Mouse (Mus musculus) adrenal gland, adult 18-20 months (tissue): ENCODE data around the gene Etfb. TPM values are rescaled to one million over a fixed set of nuclear protein-coding genes. Genes with fewer than 3 reads are reported as not detected.
A peak's percentile ranks its signal among the peaks of the same experiment; 100 is the strongest.

Experiments
- DNase-seq, 2 experiments: peaks; one replicate each; pipeline ENCODE4 v3.0.0; 2021 to 2022; ENCODE audit warnings: low spot score in 2 of 2
- microRNA-seq, 2 experiments: library from miRNA; unstranded; fragments of <30 nt; microRNA quantifications; one replicate each; pipeline ENCODE4 v1.2.0; 2021; ENCODE audit warnings: borderline number of aligned reads in 2 of 2
- total RNA-seq, 2 experiments: library from RNA; stranded (reverse); gene quantifications; 1 replicate in 1 of 2; 2 replicates in 1 of 2; pipeline ENCODE4 v1.2.3; 2021

Etfb gene
- total RNA-seq, 2 experiments from 2014 or later = 440 to 834 TPM

DNA sequence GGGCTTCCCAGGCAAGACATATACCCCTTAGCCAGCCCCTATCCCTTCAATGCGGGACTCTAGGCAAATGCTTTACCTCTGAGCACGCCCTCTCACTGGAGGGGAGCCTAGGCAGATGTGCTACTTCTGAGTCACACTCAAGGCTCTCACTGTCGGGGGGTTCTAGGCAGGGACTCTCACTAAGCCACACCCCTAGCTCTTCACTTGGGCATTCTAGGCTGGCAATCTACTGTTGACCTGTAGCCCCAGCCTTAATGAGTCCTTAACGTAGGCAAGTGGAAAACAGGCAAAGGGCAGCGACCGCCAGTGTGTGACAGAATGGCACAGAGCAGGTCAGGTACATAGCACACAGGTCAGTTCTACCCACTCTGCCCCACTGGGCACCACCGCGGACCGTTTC lies 47.0 kb downstream of the Etfb start:
- no peak for DNase-seq

GRCm38 (mm10) chr7:43495343-43496021 lies 51.6 kb downstream of the Etfb start:
- DNase-seq = peak; percentile 21 to 48

Small RNA genes lying within 50 kb of the gene (microRNA-seq; reads per million reads assigned to microRNA genes)
- gene Mir7051 = 5.2 to 6.7 reads per million in 2 experiments

Other genes with a start within 250 kb of the Etfb start
- 10 to 100 TPM; 20.1 to 20.9 TPM for gene Zfp715, start 130.8 kb upstream of the Etfb start, total RNA-seq
- not detected for gene Siglecf, start 92.7 kb upstream of the Etfb start, total RNA-seq
- under 1 TPM; 0.46 to 0.54 TPM for gene Siglecg, start 35.9 kb upstream of the Etfb start, total RNA-seq
- gene Lim2, start 16.4 kb upstream of the Etfb start, total RNA-seq = not detected
- gene Nkg7, start 7.0 kb upstream of the Etfb start, total RNA-seq = 1 to 10 TPM in 1 of 2 experiments, under 1 TPM in 1; 0.83 to 3.2 TPM
- gene Cldnd2, start 3.3 kb upstream of the Etfb start, total RNA-seq = not detected
- under 1 TPM in 1 of 2 experiments, not detected in 1; 0.43 TPM for gene Gm45233, start within 50 bp of the Etfb start, total RNA-seq
- 1 to 10 TPM; 1.6 to 4.2 TPM for gene Vsig10l, start 19.1 kb downstream of the Etfb start, total RNA-seq
- 1 to 10 TPM; 1.3 to 1.5 TPM for gene Iglon5, start 46.0 kb downstream of the Etfb start, total RNA-seq
- gene 4931406B18Rik, start 61.9 kb downstream of the Etfb start, total RNA-seq = not detected
- gene Cd33, start 100.3 kb downstream of the Etfb start, total RNA-seq = 1 to 10 TPM; 3.3 to 5.4 TPM
- 1 to 10 TPM; 2.2 TPM for gene Zfp658, start 118.2 kb downstream of the Etfb start, total RNA-seq
- 10 to 100 TPM; 15.3 to 17.6 TPM for gene Zfp719, start 135.5 kb downstream of the Etfb start, total RNA-seq
- gene Zfp819, start 163.1 kb downstream of the Etfb start, total RNA-seq = under 1 TPM in 1 of 2 experiments, not detected in 1; 0.13 TPM
- not detected for gene Ceacam18, start 190.6 kb downstream of the Etfb start, total RNA-seq
- gene Siglece, start 216.1 kb downstream of the Etfb start, total RNA-seq = 1 to 10 TPM; 3.4 to 3.6 TPM
- 10 to 100 TPM; 10.9 to 13.9 TPM for gene Ctu1, start 227.9 kb downstream of the Etfb start, total RNA-seq
- gene Klk14, start 246.3 kb downstream of the Etfb start, total RNA-seq = not detected